Mouse (Mus musculus): ENCODE data around the gene 1700030J22Rik. TPM values are rescaled to one million over a fixed set of nuclear protein-coding genes. Genes with fewer than 3 reads are reported as not detected.

1700030J22Rik gene
- polyA plus RNA-seq, 1 experiment: 0.53 TPM

GRCm38 (mm10) chr8:116934976-116935375, 43.8 kb downstream of the 1700030J22Rik start:
- 96% methylated on average over 4 of the region's 4 CpGs for WGBS
- H3K36me3 ChIP-seq (ENCODE audit: control insufficient read depth, insufficient read depth, low read length): peaks cover 21% of the 10 kb centered on the region
- DNase-seq: no peak
- H3K4me3 ChIP-seq (ENCODE audit: control insufficient read depth, insufficient read depth, low read length): no peak overlapping the region
- no peak overlapping the region for H3K27ac ChIP-seq (ENCODE audit: control insufficient read depth, insufficient read depth, low read length)
- no peaks in the 10 kb centered on the region for H3K4me1 ChIP-seq (replicated peaks; ENCODE audit: control insufficient read depth, insufficient read depth, low read length)
- no peaks in the 10 kb centered on the region for H3K27me3 ChIP-seq (ENCODE audit: control insufficient read depth, insufficient read depth, low read length)
- no peak for TF ChIP-seq CTCF (IDR thresholded peaks at IDR 0.05; ENCODE audit: borderline replicate concordance, control insufficient read depth, extremely low read depth, insufficient read depth, low read length, poor library complexity)
- no peak for TF ChIP-seq POLR2A (IDR thresholded peaks at IDR 0.05; ENCODE audit: control insufficient read depth, extremely low read depth, insufficient read depth, low read length, poor library complexity)

DNA sequence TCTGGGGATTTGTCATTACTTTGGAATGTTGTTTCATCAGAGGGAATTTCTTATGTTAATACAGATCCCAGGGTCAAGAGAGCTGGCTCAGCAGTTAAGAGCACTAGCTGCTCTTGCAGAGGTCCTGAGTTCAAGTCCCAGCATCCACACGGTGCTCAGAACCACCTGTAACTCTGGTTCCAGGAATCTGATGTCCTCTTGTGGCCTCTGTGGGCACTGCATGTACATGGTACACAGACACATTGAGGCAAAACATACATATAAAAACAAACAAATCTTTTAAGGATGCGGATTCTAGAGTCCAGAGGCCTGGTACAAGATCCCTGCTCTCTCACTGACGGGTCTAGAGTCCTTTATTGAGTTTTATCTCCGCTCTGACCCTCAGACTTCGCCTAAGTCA, 50.2 kb downstream of the 1700030J22Rik start:
- Histone ChIP-seq H3K27me3 (ENCODE audit: control insufficient read depth, insufficient read depth, low read length) (no peaks in the 10 kb centered on the region), H3K4me3 (ENCODE audit: control insufficient read depth, insufficient read depth, low read length) (no peak overlapping the region), H3K4me1 (replicated peaks; ENCODE audit: control insufficient read depth, insufficient read depth, low read length) (peaks cover 6% of the 10 kb centered on the region), H3K36me3 (ENCODE audit: control insufficient read depth, insufficient read depth, low read length) (peaks cover 14% of the 10 kb centered on the region; the same call in 1 of the 2 replicates), H3K27ac (ENCODE audit: control insufficient read depth, insufficient read depth, low read length) (no peak overlapping the region)
- TF ChIP-seq POLR2A (IDR thresholded peaks at IDR 0.05; ENCODE audit: control insufficient read depth, extremely low read depth, insufficient read depth, low read length, poor library complexity) (no peak), CTCF (IDR thresholded peaks at IDR 0.05; ENCODE audit: borderline replicate concordance, control insufficient read depth, extremely low read depth, insufficient read depth, low read length, poor library complexity) (no peak)
- DNase-seq: no peak
- 94% methylated on average over 5 of the region's 5 CpGs for WGBS

- DNase-seq: peak; percentile 73
- TF ChIP-seq POLR2A (IDR thresholded peaks at IDR 0.05; ENCODE audit: control insufficient read depth, extremely low read depth, insufficient read depth, low read length, poor library complexity) (no peak), CTCF (IDR thresholded peaks at IDR 0.05; ENCODE audit: borderline replicate concordance, control insufficient read depth, extremely low read depth, insufficient read depth, low read length, poor library complexity) (peak; percentile 91)
These were observed 50.9 kb downstream of the 1700030J22Rik start for GRCm38 (mm10) chr8:116927880-116928279.

DNA sequence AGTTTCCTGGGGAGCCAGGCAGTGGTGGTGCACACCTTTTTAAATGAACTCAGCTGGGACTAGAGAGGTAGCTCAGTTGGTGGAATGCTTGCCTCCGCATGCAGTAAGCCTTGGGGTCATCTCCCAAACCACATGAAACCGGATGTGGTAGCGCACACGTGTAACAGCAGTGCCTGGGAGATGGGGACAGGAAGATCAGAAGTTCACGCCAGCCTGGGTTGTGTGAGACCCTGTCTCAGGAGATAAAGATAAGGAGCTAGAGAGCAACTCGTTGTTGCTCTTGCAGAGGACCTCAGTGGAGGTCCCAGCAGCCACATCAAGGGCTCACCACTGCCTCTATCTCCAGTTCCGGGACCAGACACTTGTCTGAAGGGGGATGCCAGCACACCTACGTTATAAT, 55.2 kb downstream of the 1700030J22Rik start:
- Histone ChIP-seq H3K4me1 (replicated peaks; ENCODE audit: control insufficient read depth, insufficient read depth, low read length) (peaks cover 18% of the 10 kb centered on the region), H3K4me3 (ENCODE audit: control insufficient read depth, insufficient read depth, low read length) (no peak overlapping the region), H3K27ac (ENCODE audit: control insufficient read depth, insufficient read depth, low read length) (peak overlapping the region; percentile 78), H3K36me3 (ENCODE audit: control insufficient read depth, insufficient read depth, low read length) (peaks cover 8% of the 10 kb centered on the region; the same call in 1 of the 2 replicates), H3K27me3 (ENCODE audit: control insufficient read depth, insufficient read depth, low read length) (no peaks in the 10 kb centered on the region)
- TF ChIP-seq POLR2A (IDR thresholded peaks at IDR 0.05; ENCODE audit: control insufficient read depth, extremely low read depth, insufficient read depth, low read length, poor library complexity): no peak
- no peak for TF ChIP-seq CTCF (IDR thresholded peaks at IDR 0.05; ENCODE audit: borderline replicate concordance, control insufficient read depth, extremely low read depth, insufficient read depth, low read length, poor library complexity)
- 12% methylated on average over 8 of the region's 8 CpGs for WGBS
- peak; percentile 59 for DNase-seq

More at GRCm38 (mm10) chr8:116927880-116928279, 50.9 kb downstream of the 1700030J22Rik start:
- WGBS: 91% methylated on average over 9 of the region's 9 CpGs
- Histone ChIP-seq H3K27ac (ENCODE audit: control insufficient read depth, insufficient read depth, low read length) (no peak overlapping the region), H3K4me3 (ENCODE audit: control insufficient read depth, insufficient read depth, low read length) (no peak overlapping the region), H3K4me1 (replicated peaks; ENCODE audit: control insufficient read depth, insufficient read depth, low read length) (peaks cover 11% of the 10 kb centered on the region), H3K36me3 (ENCODE audit: control insufficient read depth, insufficient read depth, low read length) (peaks cover 8% of the 10 kb centered on the region; the same call in 1 of the 2 replicates), H3K27me3 (ENCODE audit: control insufficient read depth, insufficient read depth, low read length) (no peaks in the 10 kb centered on the region)

DNA sequence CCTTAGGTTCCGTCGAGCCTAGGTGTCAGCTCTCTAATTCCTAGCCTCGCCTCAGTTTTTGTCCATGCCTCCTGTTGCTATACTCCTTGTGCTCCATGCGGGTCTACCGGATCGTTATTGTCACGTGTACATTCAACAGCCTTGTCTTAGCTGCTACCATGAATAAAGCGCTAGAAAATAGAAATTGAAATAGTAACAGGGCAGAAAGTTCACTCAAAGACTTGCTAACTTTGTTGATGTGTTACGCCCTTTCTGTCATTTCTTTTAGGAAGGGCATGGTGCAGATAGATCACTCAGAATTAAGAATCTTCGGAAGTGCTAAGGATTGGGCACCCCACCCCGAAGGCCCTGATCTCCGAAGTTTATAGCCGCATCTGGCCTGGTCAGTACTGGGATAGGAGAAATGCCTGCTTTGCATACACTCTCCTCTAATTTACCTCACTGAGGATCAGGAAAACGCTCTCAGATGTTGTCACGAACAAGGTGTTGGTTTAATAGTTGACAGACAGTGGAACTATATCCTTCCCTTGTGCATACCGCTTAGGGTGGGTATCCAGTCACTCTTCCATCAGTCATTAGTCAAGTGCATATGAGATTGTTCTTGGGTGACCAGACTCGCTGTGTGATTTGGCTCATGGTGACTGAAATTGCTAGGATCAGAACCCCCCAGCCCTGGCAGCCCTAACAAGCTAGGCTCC, 56.5 kb downstream of the 1700030J22Rik start:
- H3K4me3 ChIP-seq (ENCODE audit: control insufficient read depth, insufficient read depth, low read length): peak overlapping the region; percentile 77
- no peaks in the 10 kb centered on the region for H3K27me3 ChIP-seq (ENCODE audit: control insufficient read depth, insufficient read depth, low read length)
- H3K27ac ChIP-seq (ENCODE audit: control insufficient read depth, insufficient read depth, low read length): no peak overlapping the region
- peaks cover 18% of the 10 kb centered on the region for H3K4me1 ChIP-seq (replicated peaks; ENCODE audit: control insufficient read depth, insufficient read depth, low read length)
- H3K36me3 ChIP-seq (ENCODE audit: control insufficient read depth, insufficient read depth, low read length): peaks cover 8% of the 10 kb centered on the region; the same call in 1 of the 2 replicates
- no peak for TF ChIP-seq CTCF (IDR thresholded peaks at IDR 0.05; ENCODE audit: borderline replicate concordance, control insufficient read depth, extremely low read depth, insufficient read depth, low read length, poor library complexity)
- no peak for TF ChIP-seq POLR2A (IDR thresholded peaks at IDR 0.05; ENCODE audit: control insufficient read depth, extremely low read depth, insufficient read depth, low read length, poor library complexity)
- no peak for DNase-seq
- WGBS: 35% methylated on average over 17 of the region's 17 CpGs

DNA sequence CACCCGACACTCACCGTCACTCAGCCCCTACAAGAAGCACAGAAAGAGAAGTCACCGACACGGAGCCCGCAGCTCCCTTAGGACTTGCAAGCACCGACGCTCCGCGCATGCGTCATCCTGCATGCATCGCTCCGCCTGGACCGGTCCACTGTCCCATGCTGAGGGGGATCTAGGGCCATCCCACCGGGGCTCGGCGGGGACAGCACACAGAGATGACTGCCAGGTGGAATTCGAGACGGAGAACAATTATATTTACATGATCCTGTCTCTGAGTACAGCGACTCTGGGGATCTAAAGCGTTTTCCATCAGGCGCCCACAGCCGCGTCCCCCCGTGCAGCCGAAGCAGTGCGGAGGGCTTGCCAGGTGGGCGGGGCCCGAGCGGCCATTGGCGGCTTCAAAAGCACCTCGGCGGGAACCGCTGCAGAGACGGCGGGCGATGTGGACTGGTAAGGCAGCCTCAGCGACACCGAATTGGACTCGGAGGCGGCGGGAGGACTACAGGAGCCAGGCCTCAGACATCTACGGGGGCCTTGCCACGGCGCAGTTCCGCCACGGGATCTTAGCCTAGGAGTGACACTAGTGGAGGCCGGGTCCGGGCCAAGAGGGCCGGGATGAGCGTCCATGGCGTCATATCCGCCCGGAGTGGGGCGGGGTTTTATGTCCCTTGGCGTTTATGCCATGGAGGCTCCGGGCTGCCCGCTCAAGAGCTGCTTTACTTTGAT, 57.3 kb downstream of the 1700030J22Rik start, which contains the start of the genes Cmc2 and Cenpn:
TSS of gene Cmc2 (minus strand) at position 119 of the 723 bp plus-strand sequence.
TSS of gene Cenpn (plus strand) at position 394 of the 723 bp plus-strand sequence.
- DNase-seq: peak; percentile 89
- H3K4me1 ChIP-seq (replicated peaks; ENCODE audit: control insufficient read depth, insufficient read depth, low read length): peaks cover 18% of the 10 kb centered on the region
- H3K27me3 ChIP-seq (ENCODE audit: control insufficient read depth, insufficient read depth, low read length): no peaks in the 10 kb centered on the region
- H3K4me3 ChIP-seq (ENCODE audit: control insufficient read depth, insufficient read depth, low read length): peak within 1 kb of the TSS; percentile 77
- WGBS: under 1% methylated on average over 57 of the region's 57 CpGs
- TF ChIP-seq CTCF (IDR thresholded peaks at IDR 0.05; ENCODE audit: borderline replicate concordance, control insufficient read depth, extremely low read depth, insufficient read depth, low read length, poor library complexity) (0 out of 2 replicates have a peak, but pooled peaks have one; percentile 6), POLR2A (IDR thresholded peaks at IDR 0.05; ENCODE audit: control insufficient read depth, extremely low read depth, insufficient read depth, low read length, poor library complexity) (peak; percentile 75; the same call in 1 of the 2 replicates)
- peaks cover under 1% of the 10 kb centered on the region; the same call in 1 of the 2 replicates for H3K36me3 ChIP-seq (ENCODE audit: control insufficient read depth, insufficient read depth, low read length)
- peak within 1 kb of the TSS; percentile 42 for H3K27ac ChIP-seq (ENCODE audit: control insufficient read depth, insufficient read depth, low read length)

Measured in thymus, adult 2 months (tissue).